Mouse (Mus musculus) retina, adult 2 months (tissue): ENCODE results near the gene Car10.

Experiments
- DNase-seq: peaks from one replicate; pipeline ENCODE4 v3.0.0-alpha.2; 2012; ENCODE audit warnings: low read depth, low spot score

Gene Car10

GRCm38 (mm10) chr11:93571917-93572641 lies 474.3 kb downstream of the Car10 start:
- DNase-seq, result no peak

GRCm38 (mm10) chr11:93577441-93577840 lies 479.6 kb downstream of the Car10 start:
- DNase-seq, result no peak

GRCm38 (mm10) chr11:93579626-93580025 lies 481.8 kb downstream of the Car10 start:
- DNase-seq, result no peak

GRCm38 (mm10) chr11:93581326-93581725 lies 483.5 kb downstream of the Car10 start:
- DNase-seq, result no peak

GRCm38 (mm10) chr11:93587788-93588187 lies 490.0 kb downstream of the Car10 start:
- no peak for DNase-seq

- DNase-seq, result no peak
These were observed 492.8 kb downstream of the Car10 start for GRCm38 (mm10) chr11:93590652-93591051.

- no peak for DNase-seq
These were observed 496.2 kb downstream of the Car10 start for GRCm38 (mm10) chr11:93594033-93594432.

GRCm38 (mm10) chr11:93598175-93598574 lies 500.3 kb downstream of the Car10 start:
- no peak for DNase-seq

GRCm38 (mm10) chr11:93599755-93600154 lies 501.9 kb downstream of the Car10 start:
- DNase-seq, result no peak

GRCm38 (mm10) chr11:93603575-93603974 lies 505.7 kb downstream of the Car10 start:
- no peak for DNase-seq

- DNase-seq, result no peak
These were observed 509.3 kb downstream of the Car10 start for GRCm38 (mm10) chr11:93607111-93607510.

- DNase-seq, result no peak
These were observed 510.9 kb downstream of the Car10 start for GRCm38 (mm10) chr11:93608716-93609115.

GRCm38 (mm10) chr11:93612071-93612470 lies 514.2 kb downstream of the Car10 start:
- no peak for DNase-seq

- DNase-seq, result no peak
These were observed 517.0 kb downstream of the Car10 start for GRCm38 (mm10) chr11:93614851-93615250.

GRCm38 (mm10) chr11:93623605-93624004 lies 525.8 kb downstream of the Car10 start:
- DNase-seq, result no peak

- DNase-seq, result no peak
These were observed 541.6 kb downstream of the Car10 start for GRCm38 (mm10) chr11:93639410-93639809.

- no peak for DNase-seq
These were observed 543.1 kb downstream of the Car10 start for GRCm38 (mm10) chr11:93640954-93641353.

GRCm38 (mm10) chr11:93642331-93642730 lies 544.5 kb downstream of the Car10 start:
- no peak for DNase-seq

- no peak for DNase-seq
These were observed 545.2 kb downstream of the Car10 start for GRCm38 (mm10) chr11:93643006-93643405.

GRCm38 (mm10) chr11:93643436-93643835 lies 545.6 kb downstream of the Car10 start:
- DNase-seq, result no peak

GRCm38 (mm10) chr11:93646216-93646615 lies 548.4 kb downstream of the Car10 start:
- no peak for DNase-seq
